Mouse (Mus musculus): ENCODE data around the gene Dnm3. TPM values are rescaled to one million over a fixed set of nuclear protein-coding genes. Genes with fewer than 3 reads are reported as not detected.

The Dnm3 gene
- polyA plus RNA-seq, 1 experiment from 2014 or later = 11.3 TPM

- Histone ChIP-seq H3K27ac (replicated peaks; ENCODE audit: low read depth, low read length) (peak overlapping the region; percentile 69), H3K36me3 (replicated peaks; ENCODE audit: control insufficient read depth, insufficient read depth, low read depth, low read length) (no peaks in the 10 kb centered on the region), H3K9ac (replicated peaks; ENCODE audit: low read length) (no peak overlapping the region), H3K4me1 (ENCODE audit: control insufficient read depth, insufficient read depth, low read length) (no peaks in the 10 kb centered on the region), H3K27me3 (ENCODE audit: control insufficient read depth, insufficient read depth, low read length) (no peaks in the 10 kb centered on the region), H3K4me2 (ENCODE audit: low read depth, low read length) (no peak overlapping the region), H3K4me3 (ENCODE audit: low read depth, low read length) (no peak overlapping the region), H3K9me3 (replicated peaks; ENCODE audit: control insufficient read depth, low read length) (no peaks in the 10 kb centered on the region)
- DNase-seq (ENCODE audit: low spot score) (peak; percentile 84), ATAC-seq (replicated peaks; ENCODE audit: insufficient number of reproducible peaks, low FRiP score, low TSS enrichment, low read depth) (peak; percentile 72; the same call in 1 of the 2 replicates)
- WGBS = 41% methylated on average over 8 of the region's 8 CpGs
These were observed 223.7 kb downstream of the Dnm3 start for GRCm38 (mm10) chr1:162253971-162254641.

- Histone ChIP-seq H3K27me3 (ENCODE audit: control insufficient read depth, insufficient read depth, low read length) (no peaks in the 10 kb centered on the region), H3K9me3 (replicated peaks; ENCODE audit: control insufficient read depth, low read length) (no peaks in the 10 kb centered on the region), H3K4me3 (ENCODE audit: low read depth, low read length) (no peak overlapping the region), H3K9ac (replicated peaks; ENCODE audit: low read length) (no peak overlapping the region), H3K4me2 (ENCODE audit: low read depth, low read length) (no peak overlapping the region), H3K36me3 (replicated peaks; ENCODE audit: control insufficient read depth, insufficient read depth, low read depth, low read length) (no peaks in the 10 kb centered on the region), H3K4me1 (ENCODE audit: control insufficient read depth, insufficient read depth, low read length) (no peaks in the 10 kb centered on the region), H3K27ac (replicated peaks; ENCODE audit: low read depth, low read length) (peak overlapping the region; percentile 69)
- DNase-seq (ENCODE audit: low spot score) (no peak), ATAC-seq (replicated peaks; ENCODE audit: insufficient number of reproducible peaks, low FRiP score, low TSS enrichment, low read depth) (no peak)
- WGBS = 66% methylated on average over 2 of the region's 2 CpGs
These were observed 225.0 kb downstream of the Dnm3 start for GRCm38 (mm10) chr1:162252869-162253268.

DNA sequence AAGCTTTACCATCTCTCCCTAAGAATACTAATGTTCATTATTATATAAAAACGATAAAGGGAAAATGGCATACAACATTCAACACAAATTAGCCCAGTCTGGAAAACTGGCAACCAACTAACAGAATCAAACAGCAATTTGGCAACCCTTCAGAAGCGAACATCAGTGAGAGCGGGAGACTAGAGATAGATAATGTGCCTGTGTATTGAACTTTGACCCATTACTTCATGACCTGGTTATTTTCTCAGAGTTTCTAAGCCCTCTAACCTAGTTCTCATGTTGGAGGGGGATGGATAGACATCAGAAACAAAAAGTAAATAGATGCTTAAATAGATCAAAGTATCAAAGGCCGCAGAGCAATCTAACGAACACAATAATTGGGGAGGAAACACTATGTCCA is 230.6 kb downstream of the Dnm3 start:
- DNase-seq (ENCODE audit: low spot score) (no peak), ATAC-seq (replicated peaks; ENCODE audit: insufficient number of reproducible peaks, low FRiP score, low TSS enrichment, low read depth) (no peak)

GRCm38 (mm10) chr1:162243651-162243990 is 234.2 kb downstream of the Dnm3 start:
- Histone ChIP-seq H3K4me3 (ENCODE audit: low read depth, low read length) (no peak overlapping the region), H3K9me3 (replicated peaks; ENCODE audit: control insufficient read depth, low read length) (no peaks in the 10 kb centered on the region), H3K9ac (replicated peaks; ENCODE audit: low read length) (no peak overlapping the region), H3K4me2 (ENCODE audit: low read depth, low read length) (no peak overlapping the region), H3K4me1 (ENCODE audit: control insufficient read depth, insufficient read depth, low read length) (peaks cover 3% of the 10 kb centered on the region; the same call in 1 of the 2 replicates), H3K27ac (replicated peaks; ENCODE audit: low read depth, low read length) (no peak overlapping the region), H3K27me3 (ENCODE audit: control insufficient read depth, insufficient read depth, low read length) (no peaks in the 10 kb centered on the region), H3K36me3 (replicated peaks; ENCODE audit: control insufficient read depth, insufficient read depth, low read depth, low read length) (no peaks in the 10 kb centered on the region)
- DNase-seq (ENCODE audit: low spot score) (no peak), ATAC-seq (replicated peaks; ENCODE audit: insufficient number of reproducible peaks, low FRiP score, low TSS enrichment, low read depth) (peak; percentile 52)
- WGBS = 16% methylated on average over 2 of the region's 2 CpGs

More for the DNA sequence above, 230.6 kb downstream of the Dnm3 start:
- no peak overlapping the region for H3K4me2 ChIP-seq (ENCODE audit: low read depth, low read length)
- H3K4me3 ChIP-seq (ENCODE audit: low read depth, low read length) = no peak overlapping the region
- H3K9me3 ChIP-seq (replicated peaks; ENCODE audit: control insufficient read depth, low read length) = no peaks in the 10 kb centered on the region
- H3K4me1 ChIP-seq (ENCODE audit: control insufficient read depth, insufficient read depth, low read length) = peaks cover 3% of the 10 kb centered on the region; the same call in 1 of the 2 replicates
- 79% methylated on average over 5 of the region's 5 CpGs for whole genome bisulfite sequencing
- H3K27me3 ChIP-seq (ENCODE audit: control insufficient read depth, insufficient read depth, low read length) = no peaks in the 10 kb centered on the region
- H3K9ac ChIP-seq (replicated peaks; ENCODE audit: low read length) = no peak overlapping the region
- H3K36me3 ChIP-seq (replicated peaks; ENCODE audit: control insufficient read depth, insufficient read depth, low read depth, low read length) = no peaks in the 10 kb centered on the region
- H3K27ac ChIP-seq (replicated peaks; ENCODE audit: low read depth, low read length) = no peak overlapping the region

DNA sequence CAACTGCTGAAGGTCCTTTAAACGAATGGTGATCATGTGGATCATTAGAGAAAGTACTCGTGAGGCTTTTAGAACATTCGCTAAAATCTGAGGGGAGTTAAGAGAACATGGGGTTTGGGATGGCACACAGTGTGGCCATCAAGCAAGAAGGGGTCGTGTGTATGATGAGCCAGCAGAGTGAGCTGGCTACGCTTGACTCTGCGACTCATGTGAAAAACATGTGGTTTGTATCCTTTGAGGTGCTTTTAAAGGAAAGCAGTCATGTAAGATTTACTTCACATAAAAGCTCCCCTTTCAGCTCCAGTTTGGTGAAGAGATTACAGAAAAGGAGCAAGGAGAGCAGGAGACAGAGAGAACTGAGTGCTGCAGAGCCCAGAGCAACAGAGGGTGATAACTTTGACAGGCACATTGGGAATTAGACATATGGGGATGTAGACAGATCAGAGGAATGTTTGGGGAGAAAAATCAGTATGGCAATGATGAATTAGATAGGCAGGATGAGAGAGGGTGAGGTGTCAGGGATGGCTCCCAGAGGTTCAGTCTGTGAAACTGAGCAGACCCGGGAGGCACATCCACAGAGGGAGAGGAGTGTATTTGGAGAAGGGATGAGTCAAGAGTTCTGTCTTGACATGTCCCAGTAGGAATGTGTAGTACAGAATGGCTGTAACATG is 234.7 kb downstream of the Dnm3 start:
- H3K36me3 ChIP-seq (replicated peaks; ENCODE audit: control insufficient read depth, insufficient read depth, low read depth, low read length) = no peaks in the 10 kb centered on the region
- no peak overlapping the region for H3K4me2 ChIP-seq (ENCODE audit: low read depth, low read length)
- H3K4me1 ChIP-seq (ENCODE audit: control insufficient read depth, insufficient read depth, low read length) = peaks cover 3% of the 10 kb centered on the region; the same call in 1 of the 2 replicates
- DNase-seq (ENCODE audit: low spot score) (peak; percentile 48), ATAC-seq (replicated peaks; ENCODE audit: insufficient number of reproducible peaks, low FRiP score, low TSS enrichment, low read depth) (peak; percentile 62)
- 68% methylated on average over 7 of the region's 7 CpGs for WGBS
- no peak overlapping the region for H3K9ac ChIP-seq (replicated peaks; ENCODE audit: low read length)
- H3K9me3 ChIP-seq (replicated peaks; ENCODE audit: control insufficient read depth, low read length) = no peaks in the 10 kb centered on the region
- H3K27me3 ChIP-seq (ENCODE audit: control insufficient read depth, insufficient read depth, low read length) = no peaks in the 10 kb centered on the region
- no peak overlapping the region for H3K4me3 ChIP-seq (ENCODE audit: low read depth, low read length)
- H3K27ac ChIP-seq (replicated peaks; ENCODE audit: low read depth, low read length) = no peak overlapping the region

DNA sequence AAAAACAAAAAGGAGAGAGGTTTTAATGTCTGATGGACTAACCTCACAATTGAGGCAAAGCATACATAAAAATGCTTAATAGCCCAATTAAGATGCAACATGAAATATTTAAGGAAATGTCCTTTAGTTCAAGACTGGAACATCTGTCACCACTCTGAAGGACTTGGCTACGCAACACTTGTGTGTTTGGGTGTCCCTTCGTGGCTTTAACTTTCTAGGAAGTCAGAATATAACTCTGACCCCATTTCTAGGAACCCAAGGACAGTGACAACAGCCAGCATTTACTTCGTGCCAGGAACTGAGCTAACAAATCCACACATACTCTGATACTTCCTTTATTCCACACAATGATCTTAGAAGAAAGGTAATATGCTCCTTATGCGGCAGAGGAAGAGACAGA is 237.1 kb downstream of the Dnm3 start:
- no peak for ATAC-seq (replicated peaks; ENCODE audit: insufficient number of reproducible peaks, low FRiP score, low TSS enrichment, low read depth)
- H3K4me2 ChIP-seq (ENCODE audit: low read depth, low read length) = no peak overlapping the region
- H3K9me3 ChIP-seq (replicated peaks; ENCODE audit: control insufficient read depth, low read length) = no peaks in the 10 kb centered on the region
- 89% methylated on average over 4 of the region's 4 CpGs for WGBS
- no peak for DNase-seq (ENCODE audit: low spot score)
- H3K4me3 ChIP-seq (ENCODE audit: low read depth, low read length) = no peak overlapping the region
- H3K9ac ChIP-seq (replicated peaks; ENCODE audit: low read length) = no peak overlapping the region
- H3K27me3 ChIP-seq (ENCODE audit: control insufficient read depth, insufficient read depth, low read length) = no peaks in the 10 kb centered on the region
- H3K36me3 ChIP-seq (replicated peaks; ENCODE audit: control insufficient read depth, insufficient read depth, low read depth, low read length) = no peaks in the 10 kb centered on the region
- H3K4me1 ChIP-seq (ENCODE audit: control insufficient read depth, insufficient read depth, low read length) = peaks cover 3% of the 10 kb centered on the region; the same call in 1 of the 2 replicates
- H3K27ac ChIP-seq (replicated peaks; ENCODE audit: low read depth, low read length) = no peak overlapping the region

DNA sequence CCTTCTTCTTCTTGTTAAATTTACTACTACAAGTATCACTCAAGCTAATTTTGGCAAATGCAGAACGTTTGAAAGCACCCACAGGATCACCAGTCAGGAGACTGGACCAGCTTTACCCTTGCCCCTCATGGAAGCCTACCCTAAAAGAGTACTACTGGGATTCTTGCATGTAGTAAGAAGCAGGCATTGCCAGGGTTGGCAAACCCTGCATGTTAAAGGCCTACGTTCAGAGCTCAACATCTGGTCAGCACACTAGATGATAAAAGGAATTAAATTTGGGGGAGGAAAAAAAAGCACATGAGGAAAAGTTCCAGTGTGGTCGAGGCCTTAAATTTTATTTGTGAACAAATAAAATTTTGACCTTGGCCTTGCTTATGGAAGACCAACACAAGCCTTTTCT is 239.2 kb downstream of the Dnm3 start:
- Histone ChIP-seq H3K27ac (replicated peaks; ENCODE audit: low read depth, low read length) (no peak overlapping the region), H3K4me2 (ENCODE audit: low read depth, low read length) (no peak overlapping the region), H3K4me3 (ENCODE audit: low read depth, low read length) (no peak overlapping the region), H3K9ac (replicated peaks; ENCODE audit: low read length) (no peak overlapping the region), H3K27me3 (ENCODE audit: control insufficient read depth, insufficient read depth, low read length) (no peaks in the 10 kb centered on the region), H3K4me1 (ENCODE audit: control insufficient read depth, insufficient read depth, low read length) (no peaks in the 10 kb centered on the region), H3K9me3 (replicated peaks; ENCODE audit: control insufficient read depth, low read length) (no peaks in the 10 kb centered on the region), H3K36me3 (replicated peaks; ENCODE audit: control insufficient read depth, insufficient read depth, low read depth, low read length) (no peaks in the 10 kb centered on the region)
- DNase-seq (ENCODE audit: low spot score) (no peak), ATAC-seq (replicated peaks; ENCODE audit: insufficient number of reproducible peaks, low FRiP score, low TSS enrichment, low read depth) (no peak)
- WGBS = 62% methylated on average over 3 of the region's 3 CpGs

DNA sequence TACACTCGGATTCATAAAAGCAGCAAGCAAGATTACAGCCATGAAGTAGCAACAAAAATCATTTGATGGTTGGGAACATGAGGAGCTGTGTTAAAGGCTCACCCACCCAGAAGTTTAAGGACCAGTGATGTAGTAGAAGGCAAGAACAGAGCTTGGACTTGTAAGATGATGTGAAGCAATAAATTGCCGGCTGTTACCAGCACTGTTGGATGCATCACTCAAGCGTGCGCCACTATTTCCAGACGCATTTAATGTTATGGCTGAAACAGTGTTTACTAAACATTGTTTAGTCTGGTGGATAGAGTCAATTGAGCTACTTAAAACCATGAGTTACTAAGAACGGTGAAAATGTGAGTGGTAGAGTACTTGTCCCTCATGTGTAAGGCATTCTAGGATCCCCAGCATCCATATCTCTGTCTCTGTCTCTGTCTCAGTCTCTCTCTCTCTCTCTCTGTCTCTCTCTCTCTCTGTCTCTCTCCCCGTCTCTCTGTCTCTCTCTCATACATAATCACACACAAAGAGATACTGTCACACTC is 241.1 kb downstream of the Dnm3 start:
- ATAC-seq (replicated peaks; ENCODE audit: insufficient number of reproducible peaks, low FRiP score, low TSS enrichment, low read depth) (no peak), DNase-seq (ENCODE audit: low spot score) (no peak)
- Histone ChIP-seq H3K4me3 (ENCODE audit: low read depth, low read length) (no peak overlapping the region), H3K27ac (replicated peaks; ENCODE audit: low read depth, low read length) (no peak overlapping the region), H3K9ac (replicated peaks; ENCODE audit: low read length) (no peak overlapping the region), H3K4me2 (ENCODE audit: low read depth, low read length) (no peak overlapping the region), H3K4me1 (ENCODE audit: control insufficient read depth, insufficient read depth, low read length) (no peaks in the 10 kb centered on the region), H3K27me3 (ENCODE audit: control insufficient read depth, insufficient read depth, low read length) (no peaks in the 10 kb centered on the region), H3K9me3 (replicated peaks; ENCODE audit: control insufficient read depth, low read length) (no peaks in the 10 kb centered on the region), H3K36me3 (replicated peaks; ENCODE audit: control insufficient read depth, insufficient read depth, low read depth, low read length) (no peaks in the 10 kb centered on the region)
- WGBS = 85% methylated on average over 7 of the region's 7 CpGs
